ENCODE assay signal across 8 mouse cellular contexts in genomic region chr8:71561401-71561800, GRCm38 (mm10). TPM values are rescaled to one million over a fixed set of nuclear protein-coding genes. Genes with fewer than 3 reads are reported as not detected.
DNase-seq lines count a peak whose midpoint lies in the region; ATAC-seq lines count a peak whose summit lies in the region.

No protein-coding gene starts in this region.

- peaks cover 92% of the 10 kb centered on the region for H3K27me3 ChIP-seq in hindbrain, embryonic 12.5 days
- peaks cover 39% of the 10 kb centered on the region for H3K27me3 ChIP-seq in liver, embryonic 11.5 days (replicated peaks; ENCODE audit: control insufficient read depth, insufficient read depth, low read length)

- no peak overlapping the region for H3K9ac ChIP-seq in hindbrain, embryonic 12.5 days
- H3K9ac ChIP-seq in liver, embryonic 11.5 days (ENCODE audit: low read depth, low read length) = no peak overlapping the region

- WGBS in hindbrain, embryonic 12.5 days = 5% methylated on average over 15 of the region's 15 CpGs
- WGBS in liver, embryonic 11.5 days = 2% methylated on average over 15 of the region's 15 CpGs

- DNase-seq in adrenal gland, adult (ENCODE audit: inconsistent age in 2 of 2, low spot score in 1 of 2) = peak; percentile 58 to 87
- DNase-seq in adrenal gland, adult 8-10 months = no peak
- DNase-seq in right cerebral cortex, postnatal 4 days = peak; percentile 64
- no peak for DNase-seq in right cerebral cortex, postnatal 14 days
- DNase-seq in embryo, embryonic 10 days (ENCODE audit: low spot score) = peak; percentile 87
- peak; percentile 84 for DNase-seq in liver, embryonic 11.5 days (ENCODE audit: low spot score)

- no peak overlapping the region for H3K4me3 ChIP-seq in hindbrain, embryonic 12.5 days
- H3K4me3 ChIP-seq in liver, embryonic 11.5 days (ENCODE audit: low read depth, low read length) = no peak overlapping the region

- H3K4me1 ChIP-seq in hindbrain, embryonic 12.5 days = peaks cover 13% of the 10 kb centered on the region; the same call in 1 of the 2 replicates
- H3K4me1 ChIP-seq in liver, embryonic 11.5 days (replicated peaks; ENCODE audit: control insufficient read depth, insufficient read depth, low read length) = peaks cover 27% of the 10 kb centered on the region

- H3K36me3 ChIP-seq in hindbrain, embryonic 12.5 days = no peaks in the 10 kb centered on the region
- no peaks in the 10 kb centered on the region for H3K36me3 ChIP-seq in liver, embryonic 11.5 days (ENCODE audit: control insufficient read depth, insufficient read depth, low read length)

- 0 out of 2 replicates have a peak, but pooled peaks have one; percentile 46 for ATAC-seq in hindbrain, embryonic 12.5 days (ENCODE audit: low FRiP score)
- ATAC-seq in liver, embryonic 11.5 days (replicated peaks; ENCODE audit: low FRiP score) = no peak
- peak; percentile 56 for ATAC-seq in neutrophil, adult 5-6 weeks (ENCODE audit: extremely low read depth, insufficient number of reproducible peaks, low FRiP score, poor library complexity, severe bottlenecking)

- H3K9me3 ChIP-seq in hindbrain, embryonic 12.5 days (replicated peaks) = no peaks in the 10 kb centered on the region
- no peaks in the 10 kb centered on the region for H3K9me3 ChIP-seq in liver, embryonic 11.5 days (ENCODE audit: control insufficient read depth, low read length)

- H3K4me2 ChIP-seq in hindbrain, embryonic 12.5 days (replicated peaks) = no peak overlapping the region
- peak overlapping the region; percentile 24; the same call in 1 of the 2 replicates for H3K4me2 ChIP-seq in liver, embryonic 11.5 days

- no peak overlapping the region for H3K27ac ChIP-seq in hindbrain, embryonic 12.5 days
- no peak overlapping the region for H3K27ac ChIP-seq in liver, embryonic 11.5 days (ENCODE audit: low read depth, low read length)

RNA-seq across cellular contexts. Expression of gene Tmem221, which starts 2.7 kb away (rescaled TPM):
- 1 to 10 TPM; 5.1 to 7.0 (median 5.8) TPM for total RNA-seq in adrenal gland, adult 8-10 months (2022)
- 0.18 and 0.56 TPM in 2 replicates for polyA plus RNA-seq in hindbrain, embryonic 12.5 days (2016; fragmentation: Nextera tagmentation; extraction: Ambion mirVana)
- polyA plus RNA-seq in liver, embryonic 11.5 days (2014; fragmentation: Nextera tagmentation; extraction: Ambion mirVana) = 0.53 and 1.1 TPM in 2 replicates
- total RNA-seq in neutrophil, adult 5-6 weeks (2017) = 0.25 and 0.58 TPM in 2 replicates

RNA-seq across cellular contexts. Expression of gene Nxnl1, which starts 5.0 kb away (rescaled TPM):
- total RNA-seq in adrenal gland, adult 8-10 months (2022) = 1 to 10 TPM in 1 of 4 experiments, under 1 TPM in 3; 0.40 to 1.3 (median 0.49) TPM
- not detected in 2 replicates for polyA plus RNA-seq in hindbrain, embryonic 12.5 days (2016; fragmentation: Nextera tagmentation; extraction: Ambion mirVana)
- 0.23 and 0.30 TPM in 2 replicates for polyA plus RNA-seq in liver, embryonic 11.5 days (2014; fragmentation: Nextera tagmentation; extraction: Ambion mirVana)
- not detected in 2 replicates for total RNA-seq in neutrophil, adult 5-6 weeks (2017)

RNA-seq across cellular contexts. Expression of gene Slc27a1, which starts 7.3 kb away (rescaled TPM):
- total RNA-seq in adrenal gland, adult 8-10 months (2022) = 100 to 1,000 TPM; 141 to 186 (median 160) TPM
- 51.3 and 54.8 TPM in 2 replicates for polyA plus RNA-seq in hindbrain, embryonic 12.5 days (2016; fragmentation: Nextera tagmentation; extraction: Ambion mirVana)
- polyA plus RNA-seq in liver, embryonic 11.5 days (2014; fragmentation: Nextera tagmentation; extraction: Ambion mirVana) = 6.2 and 7.0 TPM in 2 replicates
- 3.4 and 5.7 TPM in 2 replicates for total RNA-seq in neutrophil, adult 5-6 weeks (2017)

RNA-seq across cellular contexts. Expression of gene Mvb12a, which starts 18.7 kb away (rescaled TPM):
- 10 to 100 TPM; 72.6 to 87.3 (median 82.3) TPM for total RNA-seq in adrenal gland, adult 8-10 months (2022)
- 51.7 and 58.4 TPM in 2 replicates for polyA plus RNA-seq in hindbrain, embryonic 12.5 days (2016; fragmentation: Nextera tagmentation; extraction: Ambion mirVana)
- polyA plus RNA-seq in liver, embryonic 11.5 days (2014; fragmentation: Nextera tagmentation; extraction: Ambion mirVana) = 68.1 and 71.0 TPM in 2 replicates
- total RNA-seq in neutrophil, adult 5-6 weeks (2017) = 35.4 and 39.8 TPM in 2 replicates

RNA-seq across cellular contexts. Expression of gene Bst2, which starts 24.1 kb away (rescaled TPM):
- total RNA-seq in adrenal gland, adult 8-10 months (2022) = 10 to 100 TPM; 54.3 to 91.2 (median 67.9) TPM
- polyA plus RNA-seq in hindbrain, embryonic 12.5 days (2016; fragmentation: Nextera tagmentation; extraction: Ambion mirVana) = 12.9 and 13.4 TPM in 2 replicates
- polyA plus RNA-seq in liver, embryonic 11.5 days (2014; fragmentation: Nextera tagmentation; extraction: Ambion mirVana) = 21.9 and 24.0 TPM in 2 replicates
- 7.6 and 18.4 TPM in 2 replicates for total RNA-seq in neutrophil, adult 5-6 weeks (2017)

Comparison
In these comparisons a context has a peak if more than half of its experiments do, and no peak if none do; other contexts are left out.
1. DNase-seq: peak in adrenal gland, adult (2 of 2), right cerebral cortex, postnatal 4 days (single experiment), embryo, embryonic 10 days (single experiment) and liver, embryonic 11.5 days (single experiment); none in adrenal gland, adult 8-10 months (single experiment) and right cerebral cortex, postnatal 14 days (single experiment).
2. RNA of gene Slc27a1, which starts 7.3 kb away (total RNA-seq): 141 to 186 TPM in adrenal gland, adult 8-10 months; 3.4 to 5.7 TPM in neutrophil, adult 5-6 weeks; every median in the first group is over 10 times any median in the second.